Mouse (Mus musculus) frontal cortex, postnatal 25 days (tissue): Measurements from ENCODE around the gene Slc16a8.

Experiments used
- DNase-seq, 2 experiments: peaks; one replicate each; pipeline ENCODE4 v3.0.0; 2022; ENCODE audit warnings: low spot score in 2 of 2

Gene Slc16a8

DNA sequence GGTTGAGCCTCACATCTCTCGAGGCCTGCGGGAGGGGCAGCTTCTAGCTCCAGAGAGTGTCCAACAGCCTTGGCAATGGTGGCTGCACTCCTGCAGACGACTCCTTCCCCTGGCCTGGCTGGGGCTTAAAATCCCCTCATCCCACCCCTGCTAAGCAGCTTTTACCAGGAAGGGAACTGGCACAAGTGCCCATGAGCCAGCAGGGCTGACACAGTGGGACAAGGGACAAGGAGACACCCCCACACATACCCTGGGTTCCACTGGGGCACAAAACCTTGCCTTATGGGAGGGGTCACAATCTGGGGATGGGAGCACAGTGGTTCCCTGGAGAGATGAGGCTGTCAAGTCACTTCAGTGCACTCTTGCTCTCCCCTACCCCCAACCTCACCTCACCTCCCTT is at the start of gene Slc16a8:
Slc16a8 (minus strand) TSS at position 101 of the 400 bp plus-strand sequence.
- no peak for DNase-seq

DNA sequence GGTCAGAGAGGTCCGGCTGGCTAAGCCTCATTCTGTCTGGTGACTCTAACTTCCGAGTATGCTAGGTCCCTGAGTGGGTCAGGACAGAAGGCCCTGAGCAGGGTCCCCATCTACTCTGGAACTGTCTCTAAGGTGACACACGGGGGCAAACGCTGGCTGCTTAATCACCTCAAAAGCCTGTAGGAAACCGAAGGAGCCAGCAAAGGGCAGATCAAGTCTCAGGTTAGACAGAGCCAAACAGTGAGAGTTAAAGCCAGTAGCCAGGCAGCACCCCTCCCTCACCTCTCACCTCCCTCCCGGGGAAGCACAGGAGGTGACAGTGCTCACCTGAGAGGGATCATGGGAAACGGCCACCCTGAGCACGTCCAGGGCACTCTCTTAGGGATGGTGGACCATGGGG is 49.2 kb upstream of the Slc16a8 start:
- DNase-seq, result no peak

- no peak for DNase-seq
Measured at GRCm38 (mm10) chr15:79299563-79300155, 45.1 kb upstream of the Slc16a8 start.

GRCm38 (mm10) chr15:79298553-79298952 is 44.0 kb upstream of the Slc16a8 start:
- DNase-seq, result no peak

- DNase-seq, result no peak
Measured at GRCm38 (mm10) chr15:79292779-79293178, 38.2 kb upstream of the Slc16a8 start.

DNA sequence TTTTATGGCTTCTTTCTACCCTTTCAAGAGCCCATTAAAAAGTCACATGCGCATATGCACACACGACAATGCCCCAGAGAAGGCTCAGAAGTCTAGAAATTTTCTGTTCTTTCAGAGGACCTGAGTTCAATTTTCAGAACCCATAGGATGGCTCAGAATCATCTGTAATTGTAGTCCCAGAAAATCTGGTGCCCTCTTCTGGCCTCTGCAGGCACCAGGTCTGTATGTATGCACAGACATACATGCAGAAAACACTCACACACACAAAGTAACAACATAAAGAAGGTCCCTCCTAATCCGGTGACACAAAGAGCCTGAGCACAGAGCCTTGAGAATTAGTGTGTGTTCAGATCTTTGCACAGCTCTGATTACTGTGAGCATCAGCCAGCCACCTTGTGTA is 35.8 kb upstream of the Slc16a8 start:
- no peak for DNase-seq

DNA sequence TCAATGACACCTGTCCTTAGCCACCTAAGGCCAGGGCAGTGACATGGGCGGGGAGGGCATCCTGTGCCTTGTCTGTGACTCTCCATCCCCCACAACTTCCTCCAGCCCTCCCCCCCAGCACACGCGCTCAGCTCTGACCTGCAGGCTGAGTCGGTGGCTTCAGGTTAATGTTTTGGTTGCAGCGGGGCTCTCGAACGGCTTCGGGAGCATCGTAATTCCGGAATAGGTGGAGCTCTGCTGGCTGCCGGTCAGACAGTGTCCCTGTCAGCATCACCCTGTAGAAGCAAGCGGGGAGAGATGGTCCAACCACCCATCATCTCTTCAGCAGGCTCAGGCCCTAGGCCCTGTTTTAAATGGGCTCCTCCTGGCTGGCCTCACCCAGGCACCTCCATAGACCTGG is 34.9 kb upstream of the Slc16a8 start:
- no peak for DNase-seq

- DNase-seq, result no peak
Measured at GRCm38 (mm10) chr15:79288387-79288786, 33.8 kb upstream of the Slc16a8 start.

- no peak for DNase-seq
Measured at GRCm38 (mm10) chr15:79287091-79287490, 32.5 kb upstream of the Slc16a8 start.

DNA sequence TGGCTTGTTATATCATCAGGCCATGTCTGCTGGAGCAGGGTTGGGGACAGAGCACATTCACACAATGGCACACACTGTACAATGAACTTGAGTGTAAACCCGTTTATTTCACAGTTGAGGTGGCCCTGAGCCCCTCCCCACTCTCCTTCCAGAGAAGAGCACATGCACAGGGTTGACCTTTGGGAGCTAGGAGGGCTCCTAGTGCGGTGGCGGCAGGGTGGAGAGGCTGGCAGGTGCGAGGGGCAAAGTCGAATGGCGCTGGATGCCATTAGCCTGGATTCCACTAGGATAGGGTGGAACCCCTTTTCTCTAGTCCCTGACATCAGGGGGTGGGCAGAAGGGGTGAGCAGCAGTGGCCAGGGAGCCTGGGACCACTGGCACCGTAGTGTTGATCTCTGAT is 31.6 kb upstream of the Slc16a8 start:
- DNase-seq, result no peak

GRCm38 (mm10) chr15:79285399-79285798 is 30.8 kb upstream of the Slc16a8 start, which contains the start of gene Baiap2l2:
Gene Baiap2l2, minus strand, starts transcription at chr15:79285537.
- DNase-seq, result no peak

GRCm38 (mm10) chr15:79283371-79283770 is 28.8 kb upstream of the Slc16a8 start:
- no peak for DNase-seq

DNA sequence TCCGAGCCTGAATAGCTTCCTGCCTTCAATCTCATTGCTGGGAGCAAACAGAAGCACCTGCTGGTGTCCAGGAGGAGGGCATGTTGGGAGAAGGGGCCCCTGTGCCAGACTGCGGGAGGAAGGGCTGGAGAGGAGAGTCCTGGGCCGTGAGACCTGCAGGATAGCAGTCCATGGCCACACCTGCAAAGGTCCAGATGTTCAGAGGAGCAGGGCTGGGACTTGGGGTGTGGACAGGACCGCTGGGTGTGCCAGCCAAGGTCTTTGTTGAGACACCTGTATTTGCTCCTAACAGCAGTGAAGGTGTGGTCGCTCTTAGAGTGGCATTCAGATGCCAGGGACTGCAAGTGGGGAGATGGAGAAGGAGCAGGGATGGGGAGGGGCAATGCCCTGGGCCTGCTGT is 27.9 kb upstream of the Slc16a8 start:
- DNase-seq, result no peak

DNA sequence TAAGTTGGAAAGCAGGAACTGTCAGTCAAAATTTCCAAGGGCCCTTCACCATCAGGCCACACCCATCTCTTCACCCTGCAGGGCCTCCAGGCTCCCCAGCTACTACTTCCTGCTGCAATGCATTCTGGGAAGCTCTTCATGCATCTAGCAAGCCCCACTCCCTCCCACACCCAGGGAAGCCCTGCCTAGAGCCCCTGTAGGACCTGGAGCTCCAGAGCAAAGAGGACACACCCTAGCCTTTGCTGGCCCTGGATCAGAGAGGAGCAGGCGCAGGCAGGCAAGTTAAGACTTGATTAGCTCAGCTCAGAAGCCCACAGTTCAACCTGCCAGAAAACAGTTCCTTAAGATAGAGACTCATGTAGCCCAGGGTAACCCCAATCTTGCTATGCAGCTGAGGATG is 26.8 kb upstream of the Slc16a8 start:
- no peak for DNase-seq

GRCm38 (mm10) chr15:79280850-79281249 is 26.3 kb upstream of the Slc16a8 start:
- no peak for DNase-seq

DNA sequence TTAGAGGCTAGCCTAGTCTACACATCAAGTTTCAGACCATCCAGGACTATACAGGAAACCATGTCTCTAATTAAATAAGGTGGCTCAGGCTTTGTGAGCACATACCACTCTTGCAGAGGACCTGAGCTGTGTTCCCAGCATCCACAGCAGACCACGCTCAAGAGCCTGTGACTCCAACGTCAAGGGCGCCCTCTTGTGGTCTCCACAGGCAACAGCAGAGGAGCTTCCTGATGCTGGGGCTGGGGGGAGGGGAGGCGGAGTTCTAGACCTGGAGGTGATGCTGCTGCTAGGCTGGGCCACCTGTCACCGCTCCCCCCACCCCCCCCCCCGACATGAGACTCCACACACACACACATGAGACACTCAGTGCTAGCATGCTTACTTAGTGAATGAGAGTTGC is 25.6 kb upstream of the Slc16a8 start:
- DNase-seq, result no peak

DNA sequence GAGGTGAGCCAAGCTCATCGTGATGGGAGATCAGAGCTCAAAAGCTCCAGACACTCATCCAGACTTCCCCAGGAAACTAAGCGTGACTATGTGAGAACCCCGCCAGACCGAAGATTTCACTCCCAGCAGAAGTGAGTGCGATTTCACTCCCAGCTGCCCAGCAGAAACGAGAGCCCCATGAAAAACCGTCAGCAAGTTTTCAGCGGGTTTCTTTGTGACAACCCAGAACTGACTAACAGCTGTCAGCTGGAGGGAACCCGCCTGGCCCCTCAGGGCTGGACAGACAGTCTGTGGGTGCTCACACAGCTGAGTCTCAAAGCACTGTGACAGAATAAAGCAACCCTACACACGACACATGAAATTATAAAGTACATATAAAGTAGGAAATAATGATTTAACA is 23.2 kb upstream of the Slc16a8 start:
- DNase-seq, result no peak

DNA sequence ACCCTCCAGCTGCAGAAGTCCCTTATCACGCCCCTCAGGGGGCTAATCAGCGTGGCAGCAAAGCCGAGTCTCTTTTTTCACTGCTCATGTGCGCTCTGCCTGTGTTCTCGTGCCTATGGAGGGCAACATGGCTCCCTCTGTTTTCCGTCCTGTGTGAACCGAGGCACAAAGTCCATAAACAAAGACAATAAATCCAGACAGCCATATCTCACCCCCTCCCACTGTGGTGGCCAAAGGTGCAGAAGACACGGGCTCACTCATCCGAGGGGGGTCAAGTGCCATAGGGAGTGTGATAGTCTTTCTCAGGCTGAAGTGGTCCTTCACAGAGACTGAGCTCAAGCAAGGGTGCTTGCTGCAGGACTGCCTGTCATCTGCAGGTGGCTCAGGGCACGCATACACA is 18.5 kb upstream of the Slc16a8 start:
- no peak for DNase-seq

- no peak for DNase-seq
Measured at GRCm38 (mm10) chr15:79271124-79271746, 16.7 kb upstream of the Slc16a8 start.

- DNase-seq, result no peak
Measured at GRCm38 (mm10) chr15:79270317-79271123, 16.0 kb upstream of the Slc16a8 start.

DNA sequence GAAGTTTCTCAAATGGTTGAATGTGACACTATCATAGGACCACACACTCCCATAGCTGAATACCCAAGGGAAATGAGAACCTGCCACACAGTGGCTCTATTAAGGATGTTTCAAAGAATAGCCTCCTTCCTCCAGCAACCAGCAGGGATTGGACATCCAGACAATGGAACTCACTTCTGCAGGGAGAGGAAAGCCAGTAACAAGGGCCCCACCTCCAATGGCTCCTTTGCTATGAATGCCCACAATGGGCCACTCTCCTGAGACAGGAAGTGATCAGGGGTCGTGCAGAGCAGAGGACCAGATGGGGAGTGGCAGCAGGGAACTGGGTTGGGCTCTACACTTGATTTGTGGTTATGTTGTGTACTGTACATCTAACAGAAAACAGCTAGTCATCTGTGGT is 14.0 kb upstream of the Slc16a8 start:
- no peak for DNase-seq

- no peak for DNase-seq
Measured at GRCm38 (mm10) chr15:79265384-79265783, 10.8 kb upstream of the Slc16a8 start.

GRCm38 (mm10) chr15:79263726-79264125 is 9.2 kb upstream of the Slc16a8 start:
- DNase-seq, result no peak
